Mouse (Mus musculus): ENCODE measurements around the gene Rhot2. TPM values are rescaled to one million over a fixed set of nuclear protein-coding genes. Genes with fewer than 3 reads are reported as not detected.

Rhot2 gene
- total RNA-seq, 2 experiments from 2014 or later, result 34.9 to 41.5 TPM

DNA sequence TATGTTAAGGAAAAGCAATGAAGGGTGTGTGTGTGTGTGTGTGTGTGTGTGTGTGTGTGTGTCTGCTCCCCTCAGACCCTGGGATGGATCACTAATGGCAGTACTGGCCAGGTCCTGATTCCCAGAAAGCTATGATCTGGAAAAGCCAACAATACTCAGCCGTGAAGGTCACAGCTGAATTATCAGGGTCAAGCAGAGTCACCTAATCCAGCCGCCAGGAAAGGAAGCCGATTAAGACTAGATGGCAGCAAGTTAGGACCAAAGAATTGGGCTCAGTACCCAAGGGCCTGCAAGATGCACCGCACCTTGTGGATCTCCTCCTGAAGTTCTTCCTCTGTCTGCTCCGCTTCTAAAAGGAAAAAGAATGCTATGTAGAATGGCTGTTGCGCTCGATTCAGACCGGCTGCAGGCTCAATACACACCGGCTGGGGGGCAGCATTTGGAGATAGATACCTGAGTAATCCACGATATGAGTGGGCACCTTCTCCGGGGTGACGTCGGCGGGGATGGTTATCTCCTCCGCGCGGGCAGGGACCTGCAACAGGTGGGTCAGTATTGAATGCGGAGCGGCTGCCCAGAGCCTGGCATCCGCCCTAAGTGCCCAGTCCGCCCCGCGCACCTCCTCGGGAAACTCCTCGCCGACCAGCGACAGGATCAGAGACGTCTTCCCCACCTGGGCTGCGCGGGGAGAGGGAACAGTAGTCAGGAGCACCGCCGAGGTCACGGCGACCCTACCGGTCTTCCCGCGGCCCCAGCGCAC is 835 bp downstream of the Rhot2 start:
- DNase-seq (ENCODE audit: low spot score in 2 of 2), result no peak

- DNase-seq (ENCODE audit: low spot score in 2 of 2), result no peak
Observed at GRCm38 (mm10) chr17:25843122-25843521, 1.5 kb downstream of the Rhot2 start.

DNA sequence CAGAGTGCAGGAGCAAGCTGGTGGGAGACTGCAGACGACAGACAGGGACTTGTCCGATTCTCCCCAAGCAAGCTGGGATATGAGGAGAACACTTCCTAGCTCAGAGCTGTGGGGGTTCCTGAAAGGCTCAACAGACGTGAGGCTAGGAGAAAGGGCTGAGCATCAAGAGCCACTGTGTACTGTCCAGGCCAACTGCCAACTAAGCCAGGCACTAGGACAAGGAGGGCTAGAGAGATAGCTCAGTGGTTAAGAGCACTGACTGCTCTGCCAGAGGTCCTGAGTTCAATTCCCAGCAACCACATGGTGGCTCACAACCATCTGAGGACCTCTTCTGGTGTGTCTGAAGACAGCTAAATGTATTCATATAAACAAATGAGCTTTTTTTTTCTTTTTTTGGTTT is 2.1 kb downstream of the Rhot2 start:
- DNase-seq (ENCODE audit: low spot score in 2 of 2), result no peak

DNA sequence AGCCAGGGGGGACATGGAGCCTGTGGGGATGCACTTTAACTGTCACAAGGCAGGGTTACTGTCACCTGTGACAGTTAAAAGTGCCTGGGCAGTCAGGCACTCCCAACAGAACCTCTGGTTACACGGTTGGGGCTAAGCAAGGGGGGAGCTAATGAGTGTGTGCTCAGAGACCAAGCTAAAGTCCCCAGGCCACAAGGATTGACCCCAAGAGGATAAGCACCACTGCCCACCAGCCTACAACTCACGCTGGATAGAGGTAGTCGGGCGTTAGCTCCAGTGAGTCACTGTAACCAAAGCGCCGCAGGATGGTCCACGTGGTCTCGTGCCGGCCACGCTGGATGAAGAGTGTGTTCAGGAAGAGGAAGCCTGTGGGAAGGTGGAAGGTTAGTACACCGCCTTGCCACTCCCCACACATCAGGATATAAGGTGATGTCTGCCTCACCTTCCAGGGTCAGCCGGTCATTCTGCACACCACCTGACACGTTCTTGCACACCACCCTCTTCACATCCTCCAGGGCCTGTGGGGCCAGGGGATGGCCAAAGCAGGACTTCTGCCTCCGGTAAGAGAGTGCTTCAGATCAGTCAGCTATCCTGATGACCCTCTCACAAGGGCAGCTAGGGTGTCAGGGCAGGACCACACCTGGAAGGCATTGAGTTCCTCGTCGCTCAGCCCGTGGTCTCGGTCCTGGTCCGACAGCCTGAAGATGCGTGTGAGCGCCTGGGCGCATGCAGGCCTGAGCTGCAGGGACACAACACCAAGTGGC is 3.4 kb downstream of the Rhot2 start, which contains the start of gene Gm20683:
Gm20683 (minus strand) TSS at position 647 of the 764 bp plus-strand sequence.
- no peak for DNase-seq (ENCODE audit: low spot score in 2 of 2)

- no peak for DNase-seq (ENCODE audit: low spot score in 2 of 2)
Observed at GRCm38 (mm10) chr17:25840519-25840918, 4.1 kb downstream of the Rhot2 start.

DNA sequence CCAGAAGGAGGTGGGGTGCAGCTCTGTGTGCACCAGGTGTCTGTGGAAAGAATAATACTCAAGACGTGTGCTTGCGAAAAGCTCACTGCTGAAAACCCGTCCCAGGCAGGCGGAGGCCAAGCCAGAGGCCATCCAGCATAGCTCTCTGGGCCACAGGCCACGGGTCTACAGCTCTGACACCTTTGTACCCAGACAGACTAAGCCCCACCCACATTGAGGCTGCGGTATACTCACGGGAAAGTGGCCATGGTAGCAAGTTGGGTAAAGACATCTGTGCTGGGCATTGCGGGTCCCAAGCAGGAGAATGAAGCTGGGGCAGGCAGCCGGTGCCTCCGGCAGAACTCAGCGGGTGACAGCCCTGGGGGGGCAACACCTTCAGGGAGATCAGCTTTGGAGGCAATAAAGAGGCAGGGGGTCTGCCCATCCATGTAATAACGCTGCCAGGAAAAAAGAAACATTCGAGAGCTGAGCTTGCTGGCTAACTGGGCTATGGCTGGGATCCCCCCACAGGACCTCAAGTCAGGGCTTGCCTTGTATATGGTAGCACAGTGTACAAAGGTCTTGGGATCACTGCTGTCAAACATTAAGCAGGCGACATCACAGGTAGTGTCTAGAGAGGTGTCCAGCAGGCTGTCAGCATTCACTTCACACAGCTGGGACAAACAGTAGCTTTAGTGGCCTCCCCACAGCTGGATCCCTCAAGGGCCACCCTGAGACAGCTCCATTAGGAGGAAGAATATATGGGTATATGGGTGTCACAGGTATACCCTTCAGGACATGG is 5.0 kb downstream of the Rhot2 start:
- no peak for DNase-seq (ENCODE audit: low spot score in 2 of 2)

GRCm38 (mm10) chr17:25838904-25839303 is 5.7 kb downstream of the Rhot2 start:
- DNase-seq (ENCODE audit: low spot score in 2 of 2), result no peak

DNA sequence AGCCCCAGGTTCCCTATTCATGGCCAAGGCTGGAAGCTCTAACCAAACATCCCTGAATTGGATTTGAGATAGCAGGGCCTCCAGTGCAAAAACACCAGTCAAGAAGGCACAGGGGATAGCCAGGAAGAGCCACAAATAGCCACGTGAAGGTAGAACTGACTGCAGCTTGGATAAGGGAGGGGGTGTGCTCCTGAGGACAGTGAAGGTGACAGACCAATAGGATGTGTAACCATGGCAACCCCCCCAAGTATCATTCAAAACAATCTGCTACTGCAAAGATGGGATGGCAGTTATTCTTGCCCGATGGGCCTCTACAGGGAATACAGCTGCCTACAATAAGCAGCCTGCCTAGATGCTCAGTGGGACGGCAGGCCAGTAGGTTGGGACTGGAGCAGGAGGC is 7.1 kb downstream of the Rhot2 start:
- DNase-seq (ENCODE audit: low spot score in 2 of 2), result no peak

GRCm38 (mm10) chr17:25837076-25837410 is 7.6 kb downstream of the Rhot2 start, which contains the start of gene Rhbdl1:
Gene Rhbdl1, minus strand, starts transcription at chr17:25837295.
- DNase-seq (ENCODE audit: low spot score in 2 of 2), result peak in 1 of 2 experiments; percentile 70

- peak in 1 of 2 experiments; percentile 47 for DNase-seq (ENCODE audit: low spot score in 2 of 2)
Observed at GRCm38 (mm10) chr17:25836397-25837075, 8.1 kb downstream of the Rhot2 start.

- no peak for DNase-seq (ENCODE audit: low spot score in 2 of 2)
Observed at GRCm38 (mm10) chr17:25835816-25836215, 8.8 kb downstream of the Rhot2 start.

DNA sequence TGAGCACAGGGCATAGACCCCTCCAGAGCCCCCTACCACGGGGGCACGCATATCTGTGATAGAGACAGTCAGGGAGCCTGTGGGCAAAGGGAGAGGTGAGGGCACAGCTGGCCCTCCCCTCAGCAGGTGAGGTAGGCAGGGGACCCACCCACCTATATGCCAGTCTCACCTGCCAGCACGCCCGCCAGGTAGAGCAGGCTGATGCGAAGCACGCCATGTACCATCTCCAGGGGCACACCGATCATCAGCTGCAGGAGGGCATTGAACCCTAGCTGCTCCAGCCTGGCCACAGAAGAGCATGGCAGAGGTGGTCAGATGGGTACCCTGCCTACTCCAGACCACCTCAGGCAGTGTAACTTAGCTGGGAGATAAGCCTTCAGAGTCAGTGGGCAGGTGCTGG is 9.3 kb downstream of the Rhot2 start:
- DNase-seq (ENCODE audit: low spot score in 2 of 2), result no peak

- no peak for DNase-seq (ENCODE audit: low spot score in 2 of 2)
Observed at GRCm38 (mm10) chr17:25834595-25835222, 9.9 kb downstream of the Rhot2 start.

GRCm38 (mm10) chr17:25833961-25834594 is 10.6 kb downstream of the Rhot2 start:
- no peak for DNase-seq (ENCODE audit: low spot score in 2 of 2)

DNA sequence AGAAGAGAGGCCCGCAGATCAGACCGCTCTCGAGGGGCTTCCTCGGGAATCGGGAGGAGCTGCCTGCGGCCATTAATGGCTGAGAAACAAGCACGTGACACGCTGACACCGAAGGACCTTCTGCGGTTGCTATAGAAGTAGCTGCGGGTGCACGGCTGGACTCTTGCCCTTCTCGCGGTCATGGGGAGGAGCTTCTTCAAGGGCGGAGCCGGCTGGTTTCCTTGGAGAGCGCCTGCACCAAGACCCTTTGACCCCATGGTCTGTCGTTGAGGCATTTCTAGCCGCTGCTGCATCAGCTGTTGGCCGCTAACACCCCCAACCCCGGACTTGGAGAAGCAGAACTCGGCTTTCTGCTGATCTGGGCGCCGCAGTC is 11.4 kb downstream of the Rhot2 start, which contains the start of gene Stub1:
Stub1 (minus strand) TSS at position 114 of the 373 bp plus-strand sequence.
- DNase-seq (ENCODE audit: low spot score in 2 of 2), result peak; percentile 82 to 91

GRCm38 (mm10) chr17:25832436-25833290 is 12.0 kb downstream of the Rhot2 start:
- peak; percentile 96 to 100 for DNase-seq (ENCODE audit: low spot score in 2 of 2)

GRCm38 (mm10) chr17:25831451-25832281 is 13.0 kb downstream of the Rhot2 start:
- no peak for DNase-seq (ENCODE audit: low spot score in 2 of 2)

GRCm38 (mm10) chr17:25830806-25831431 is 13.7 kb downstream of the Rhot2 start:
- DNase-seq (ENCODE audit: low spot score in 2 of 2), result no peak
